Mouse (Mus musculus): ENCODE measurements around the gene Tmem38a. TPM values are rescaled to one million over a fixed set of nuclear protein-coding genes. Genes with fewer than 3 reads are reported as not detected.

Tmem38a gene
- total and polyA plus RNA-seq, 2 experiments from 2014 or later, result 214 to 278 TPM

- Histone ChIP-seq H3K27ac (ENCODE audit: low read depth) (peak within 1 kb of the TSS; percentile 93), H3K9ac (replicated peaks; ENCODE audit: low read depth, low read length) (peak within 1 kb of the TSS; percentile 96), H3K36me3 (replicated peaks; ENCODE audit: control insufficient read depth, insufficient read depth, low read length) (peaks cover 7% of the 10 kb centered on the region; the same call in 1 of the 2 replicates), H3K9me3 (replicated peaks; ENCODE audit: control insufficient read depth, low read length) (no peaks in the 10 kb centered on the region), H3K4me1 (ENCODE audit: control insufficient read depth, insufficient read depth) (peaks cover 17% of the 10 kb centered on the region), H3K4me2 (ENCODE audit: low read depth, low read length) (peak within 1 kb of the TSS; percentile 94), H3K27me3 (ENCODE audit: control insufficient read depth, insufficient read depth, low read length) (no peaks in the 10 kb centered on the region), H3K4me3 (ENCODE audit: low read depth, low read length) (peak within 1 kb of the TSS; percentile 79)
- DNase-seq (ENCODE audit: low spot score), result peak; percentile 99
- TF ChIP-seq EP300 (IDR thresholded peaks at IDR 0.05; ENCODE audit: low read depth), result peak; percentile 33; the same call in 1 of the 2 replicates
- TF ChIP-seq CTCF (IDR thresholded peaks at IDR 0.05; ENCODE audit: low read depth), result peak; percentile 21; the same call in 1 of the 2 replicates
- under 1% methylated on average over 79 of the region's 92 CpGs for WGBS
- peak; percentile 95 for ATAC-seq (ENCODE audit: insufficient read depth, low read depth)
Observed at GRCm38 (mm10) chr8:72547802-72548643, 23.8 kb upstream of the Tmem38a start, which contains the start of gene Med26. Med26 (minus strand) TSS chr8:72548270.

DNA sequence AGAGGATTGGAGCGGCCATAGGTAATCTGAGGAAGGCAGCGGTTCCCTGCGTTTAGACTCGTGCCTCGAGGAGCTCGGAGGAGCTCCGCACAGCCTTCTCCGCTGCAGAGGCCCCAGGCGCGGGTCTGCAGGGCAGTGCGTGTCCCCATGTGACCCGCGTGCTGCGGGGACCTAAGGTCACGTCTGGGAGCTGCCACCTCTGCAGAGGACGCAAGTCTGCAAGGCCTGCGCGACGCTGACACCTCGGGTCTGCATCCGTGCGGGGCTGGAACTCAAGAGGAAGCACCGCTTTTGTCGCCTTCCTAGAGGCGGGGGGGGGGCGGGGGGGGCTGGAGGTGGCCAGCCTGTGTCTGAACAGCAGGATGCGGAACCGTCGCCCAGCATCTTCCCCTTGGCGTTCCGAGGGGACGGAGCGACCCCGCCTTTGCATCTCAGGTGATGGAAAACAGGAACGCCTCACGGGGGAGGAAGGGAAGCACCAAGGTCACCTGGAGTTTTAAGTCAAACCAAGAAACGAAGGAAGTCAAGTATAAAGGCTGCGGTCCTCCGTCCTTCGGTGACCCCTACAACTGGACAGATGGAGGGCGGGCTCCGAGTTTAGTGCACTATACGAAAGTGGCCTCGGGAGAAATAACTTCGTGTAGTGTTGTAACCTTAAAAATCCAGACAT is 23.1 kb upstream of the Tmem38a start:
- Histone ChIP-seq H3K36me3 (replicated peaks; ENCODE audit: control insufficient read depth, insufficient read depth, low read length) (peaks cover 14% of the 10 kb centered on the region; the same call in 1 of the 2 replicates), H3K9me3 (replicated peaks; ENCODE audit: control insufficient read depth, low read length) (no peaks in the 10 kb centered on the region), H3K4me2 (ENCODE audit: low read depth, low read length) (peak overlapping the region; percentile 94), H3K4me1 (ENCODE audit: control insufficient read depth, insufficient read depth) (peaks cover 17% of the 10 kb centered on the region), H3K4me3 (ENCODE audit: low read depth, low read length) (peak overlapping the region; percentile 79), H3K9ac (replicated peaks; ENCODE audit: low read depth, low read length) (peak overlapping the region; percentile 96), H3K27ac (ENCODE audit: low read depth) (peak overlapping the region; percentile 93), H3K27me3 (ENCODE audit: control insufficient read depth, insufficient read depth, low read length) (no peaks in the 10 kb centered on the region)
- ATAC-seq (ENCODE audit: insufficient read depth, low read depth) (peak; percentile 67), DNase-seq (ENCODE audit: low spot score) (no peak)
- under 1% methylated on average over 43 of the region's 45 CpGs for WGBS
- TF ChIP-seq CTCF (IDR thresholded peaks at IDR 0.05; ENCODE audit: low read depth) (no peak), EP300 (IDR thresholded peaks at IDR 0.05; ENCODE audit: low read depth) (no peak)

GRCm38 (mm10) chr8:72549314-72549892 is 22.5 kb upstream of the Tmem38a start:
- Histone ChIP-seq H3K27ac (ENCODE audit: low read depth) (peak overlapping the region; percentile 93), H3K27me3 (ENCODE audit: control insufficient read depth, insufficient read depth, low read length) (no peaks in the 10 kb centered on the region), H3K4me3 (ENCODE audit: low read depth, low read length) (peak overlapping the region; percentile 79), H3K9ac (replicated peaks; ENCODE audit: low read depth, low read length) (peak overlapping the region; percentile 96), H3K4me1 (ENCODE audit: control insufficient read depth, insufficient read depth) (peaks cover 17% of the 10 kb centered on the region), H3K36me3 (replicated peaks; ENCODE audit: control insufficient read depth, insufficient read depth, low read length) (0 out of 2 replicates have a peak, but pooled peaks cover 14% of the 10 kb centered on the region), H3K4me2 (ENCODE audit: low read depth, low read length) (peak overlapping the region; percentile 94), H3K9me3 (replicated peaks; ENCODE audit: control insufficient read depth, low read length) (no peaks in the 10 kb centered on the region)
- TF ChIP-seq EP300 (IDR thresholded peaks at IDR 0.05; ENCODE audit: low read depth) (no peak), CTCF (IDR thresholded peaks at IDR 0.05; ENCODE audit: low read depth) (no peak)
- ATAC-seq (ENCODE audit: insufficient read depth, low read depth) (no peak), DNase-seq (ENCODE audit: low spot score) (no peak)
- WGBS, result 2% methylated on average over 5 of the region's 5 CpGs

- H3K9me3 ChIP-seq (replicated peaks; ENCODE audit: control insufficient read depth, low read length), result no peaks in the 10 kb centered on the region
- H3K4me2 ChIP-seq (ENCODE audit: low read depth, low read length), result no peak overlapping the region
- H3K9ac ChIP-seq (replicated peaks; ENCODE audit: low read depth, low read length), result no peak overlapping the region
- no peak overlapping the region for H3K4me3 ChIP-seq (ENCODE audit: low read depth, low read length)
- WGBS, result 69% methylated on average over 4 of the region's 4 CpGs
- H3K27me3 ChIP-seq (ENCODE audit: control insufficient read depth, insufficient read depth, low read length), result no peaks in the 10 kb centered on the region
- peaks cover 27% of the 10 kb centered on the region for H3K36me3 ChIP-seq (replicated peaks; ENCODE audit: control insufficient read depth, insufficient read depth, low read length)
- no peak overlapping the region for H3K27ac ChIP-seq (ENCODE audit: low read depth)
- TF ChIP-seq EP300 (IDR thresholded peaks at IDR 0.05; ENCODE audit: low read depth) (no peak), CTCF (IDR thresholded peaks at IDR 0.05; ENCODE audit: low read depth) (no peak)
- ATAC-seq (ENCODE audit: insufficient read depth, low read depth), result no peak
- DNase-seq (ENCODE audit: low spot score), result no peak
- H3K4me1 ChIP-seq (ENCODE audit: control insufficient read depth, insufficient read depth), result no peaks in the 10 kb centered on the region
Observed at GRCm38 (mm10) chr8:72555770-72556169, 16.1 kb upstream of the Tmem38a start.

GRCm38 (mm10) chr8:72561111-72561689 is 10.7 kb upstream of the Tmem38a start:
- WGBS, result 36% methylated on average over 1 of the region's 1 CpGs
- no peak overlapping the region for H3K4me3 ChIP-seq (ENCODE audit: low read depth, low read length)
- peaks cover 11% of the 10 kb centered on the region for H3K4me1 ChIP-seq (ENCODE audit: control insufficient read depth, insufficient read depth)
- H3K9ac ChIP-seq (replicated peaks; ENCODE audit: low read depth, low read length), result no peak overlapping the region
- H3K27me3 ChIP-seq (ENCODE audit: control insufficient read depth, insufficient read depth, low read length), result no peaks in the 10 kb centered on the region
- H3K27ac ChIP-seq (ENCODE audit: low read depth), result peak overlapping the region; percentile 67
- DNase-seq (ENCODE audit: low spot score), result no peak
- H3K9me3 ChIP-seq (replicated peaks; ENCODE audit: control insufficient read depth, low read length), result no peaks in the 10 kb centered on the region
- no peak overlapping the region for H3K4me2 ChIP-seq (ENCODE audit: low read depth, low read length)
- ATAC-seq (ENCODE audit: insufficient read depth, low read depth), result 0 out of 2 replicates have a peak, but pooled peaks have one; percentile 22
- TF ChIP-seq EP300 (IDR thresholded peaks at IDR 0.05; ENCODE audit: low read depth), result no peak
- TF ChIP-seq CTCF (IDR thresholded peaks at IDR 0.05; ENCODE audit: low read depth), result no peak
- H3K36me3 ChIP-seq (replicated peaks; ENCODE audit: control insufficient read depth, insufficient read depth, low read length), result peaks cover 40% of the 10 kb centered on the region

Measured in heart, postnatal 0 days (tissue).